Mouse (Mus musculus) right cerebral cortex, postnatal 4 days (tissue): ENCODE results near the gene Khdrbs1.
"Not testable (repeated sequence)": the region's sequence is repeated elsewhere in the genome, so short reads cannot be mapped to it uniquely, and the experiment has no call there.

ENCODE experiments used
- DNase-seq: peaks from one replicate; pipeline ENCODE4 v3.0.0-alpha.2; 2022

Gene Khdrbs1

DNA sequence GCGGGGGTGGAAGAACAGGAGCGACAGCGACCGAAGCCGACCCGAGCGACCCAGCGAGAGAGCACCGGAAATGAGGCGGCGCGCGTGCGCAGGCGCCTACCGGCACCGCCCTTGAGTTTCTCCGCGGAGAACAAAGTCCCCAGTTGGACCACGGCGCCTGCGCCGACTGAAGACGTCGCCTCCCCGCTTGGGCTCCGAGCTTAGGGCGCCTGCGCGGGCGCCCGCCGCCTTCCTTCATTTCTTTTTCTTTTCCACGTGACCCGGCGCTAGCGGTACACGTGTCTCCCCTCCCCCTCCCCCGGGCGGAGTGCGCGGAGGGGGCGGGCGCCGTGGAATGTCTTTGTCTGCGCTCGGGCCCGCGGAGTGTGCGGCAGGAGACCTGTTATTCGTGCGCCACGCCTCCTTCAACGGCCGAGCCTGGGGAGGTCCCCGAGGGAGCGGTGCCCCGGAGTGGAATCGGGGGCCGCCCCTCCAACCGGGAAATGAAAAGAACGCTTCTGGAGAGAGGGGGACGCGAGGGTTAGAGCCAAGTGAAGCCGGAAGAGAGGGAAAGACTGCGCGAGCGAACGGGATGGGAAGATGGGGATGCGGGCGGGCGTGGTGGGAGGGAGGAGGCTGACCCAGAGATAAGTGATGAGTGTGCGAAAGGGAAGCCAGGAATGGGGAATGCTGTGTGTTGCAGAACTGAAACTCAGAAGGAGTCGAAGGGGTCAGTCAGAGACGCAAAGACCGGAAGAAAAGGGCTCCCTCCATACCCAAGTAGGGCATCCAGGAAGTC is at the start of gene Khdrbs1:
Gene Khdrbs1, minus strand, starts transcription at position 72 of the 778 bp plus-strand sequence.
- peak; percentile 99 for DNase-seq

DNA sequence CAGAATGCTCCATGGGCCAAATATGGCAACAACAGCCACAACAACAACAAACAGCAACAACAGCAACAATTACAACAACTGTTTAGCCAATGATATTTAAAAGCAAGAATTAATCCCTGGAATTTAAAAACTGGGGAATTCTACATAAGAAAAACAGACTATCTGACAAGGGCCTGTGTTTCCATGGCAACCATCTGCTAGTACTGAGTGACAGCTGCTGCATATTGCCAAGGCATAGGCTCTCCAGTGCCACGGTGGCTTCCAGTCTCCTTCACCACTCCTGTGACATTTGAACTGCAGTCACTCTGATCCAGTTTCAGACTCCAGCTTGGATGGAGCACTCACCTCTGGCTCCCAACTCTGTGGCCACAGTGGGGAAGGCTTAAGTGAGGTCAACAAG is 49.3 kb upstream of the Khdrbs1 start:
- DNase-seq: no peak

DNA sequence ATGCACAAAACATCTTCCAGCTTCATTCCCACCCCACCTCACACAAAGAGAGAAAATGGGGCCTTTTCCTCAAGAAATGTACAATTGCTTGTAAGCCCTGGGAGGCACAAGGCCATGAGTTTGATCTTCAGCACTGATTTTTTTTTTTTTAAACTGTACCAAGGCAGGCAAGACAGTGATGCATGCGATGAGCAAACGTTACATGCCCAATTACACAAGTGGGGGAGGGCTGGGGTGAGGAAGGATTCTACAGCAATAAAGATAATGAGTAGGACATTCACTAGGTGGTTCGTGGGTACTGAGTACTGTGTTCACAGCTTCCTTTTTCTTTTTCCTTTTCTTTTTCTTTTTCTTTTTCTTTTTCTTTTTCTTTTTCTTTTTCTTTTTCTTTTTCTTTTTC is 48.4 kb upstream of the Khdrbs1 start:
- no peak for DNase-seq

DNA sequence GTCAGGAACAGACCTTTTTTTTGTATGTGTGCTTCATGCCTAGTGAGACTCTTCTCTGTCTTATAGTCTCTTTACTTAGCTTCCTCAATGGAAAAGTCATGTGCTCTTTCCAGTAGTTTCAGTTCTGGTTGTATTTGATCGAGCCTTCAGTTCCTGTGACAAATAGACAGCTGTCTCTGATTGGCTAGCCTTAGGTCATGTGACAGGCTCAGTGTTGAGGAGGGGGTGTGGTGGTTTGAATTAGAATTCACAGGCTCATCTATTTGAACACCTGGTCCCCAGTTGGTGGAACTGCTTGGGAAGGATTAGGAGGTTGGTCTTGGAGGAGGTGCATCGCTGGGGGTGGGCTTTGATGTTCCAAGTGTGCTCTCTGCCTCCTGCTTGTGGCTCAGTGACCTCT is 47.5 kb upstream of the Khdrbs1 start:
- no peak for DNase-seq

DNA sequence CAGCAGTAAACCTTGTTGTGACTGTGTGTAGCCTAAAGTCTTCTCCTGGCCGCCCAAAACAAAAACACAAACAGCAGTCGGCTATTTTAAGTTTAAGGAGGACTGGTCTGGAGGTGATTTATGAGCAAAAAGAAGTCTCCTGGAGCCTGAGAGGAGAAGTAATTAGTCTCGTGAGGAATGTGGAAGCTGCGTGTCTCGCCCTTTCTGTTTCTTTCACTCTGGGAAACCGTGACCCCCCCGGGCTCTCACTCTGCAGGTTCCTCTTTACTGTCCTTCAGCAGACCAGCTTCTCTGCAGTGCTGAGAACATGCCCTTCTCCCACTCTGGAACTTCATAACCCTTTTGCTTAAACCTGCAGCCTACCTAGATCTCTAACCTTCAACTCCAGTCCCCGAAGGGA is 46.6 kb upstream of the Khdrbs1 start:
- DNase-seq: no peak

DNA sequence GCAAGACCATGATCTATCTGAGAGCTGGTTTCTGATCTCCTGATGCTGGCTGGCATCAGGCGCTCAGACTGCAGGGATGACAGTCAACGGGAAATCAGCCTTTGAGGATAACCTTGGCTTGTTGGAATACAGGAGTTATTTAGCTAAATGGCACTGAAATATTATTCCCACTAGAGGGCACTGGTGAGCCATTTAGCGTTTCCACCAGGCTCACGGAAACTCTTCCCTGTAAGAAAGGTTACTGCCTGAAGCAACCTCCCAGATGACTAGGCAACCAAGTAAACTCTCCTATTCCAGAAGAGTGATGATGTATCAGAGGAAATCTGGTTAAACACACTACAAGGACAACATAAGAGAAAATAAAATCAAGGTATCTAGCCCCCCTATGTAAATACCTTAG is 43.1 kb upstream of the Khdrbs1 start:
- peak; percentile 38 for DNase-seq

DNA sequence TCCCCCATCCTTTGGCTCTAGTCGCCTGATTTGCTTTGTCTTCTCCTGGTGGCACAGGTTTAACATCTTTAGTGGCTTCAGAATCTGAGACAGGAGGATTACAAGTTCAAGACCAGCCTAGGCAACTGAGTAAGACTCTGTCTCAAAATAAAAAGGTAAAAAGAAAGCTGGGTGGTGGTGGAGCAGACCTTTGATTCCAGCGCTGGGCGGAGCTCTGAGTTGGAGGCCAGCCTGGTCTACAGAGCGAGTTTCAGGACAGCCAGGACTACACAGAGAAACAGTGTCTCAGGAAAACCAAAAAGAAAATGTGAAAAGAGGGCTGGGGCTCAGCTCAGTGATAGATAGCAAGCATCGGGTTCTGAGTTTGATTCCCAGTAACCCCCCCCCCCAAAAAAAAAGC is 41.4 kb upstream of the Khdrbs1 start:
- no peak for DNase-seq

DNA sequence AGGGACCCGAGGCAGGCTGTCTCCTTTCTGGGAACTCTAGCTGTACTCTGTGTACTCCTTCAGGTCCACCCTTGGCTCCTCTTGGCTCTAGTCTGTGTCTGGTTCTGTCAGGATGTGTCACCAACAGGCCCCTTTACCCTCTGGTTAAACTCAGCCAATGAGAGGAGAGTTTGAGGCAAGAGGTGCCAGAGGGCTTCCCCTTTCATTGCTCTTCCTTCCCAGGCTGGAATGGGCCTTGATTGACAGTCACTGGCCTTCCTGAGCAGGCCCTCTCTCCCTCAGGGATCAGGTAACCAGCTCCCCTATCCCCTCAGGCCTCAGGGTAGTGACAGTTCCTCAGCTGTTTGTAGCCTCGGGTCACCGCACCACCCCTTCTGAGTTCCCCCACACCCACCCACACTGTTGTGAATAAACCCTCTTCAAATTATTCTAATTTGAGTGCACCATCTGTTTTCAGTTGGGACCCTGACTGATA is 40.8 kb upstream of the Khdrbs1 start:
- peak; percentile 18 for DNase-seq

DNA sequence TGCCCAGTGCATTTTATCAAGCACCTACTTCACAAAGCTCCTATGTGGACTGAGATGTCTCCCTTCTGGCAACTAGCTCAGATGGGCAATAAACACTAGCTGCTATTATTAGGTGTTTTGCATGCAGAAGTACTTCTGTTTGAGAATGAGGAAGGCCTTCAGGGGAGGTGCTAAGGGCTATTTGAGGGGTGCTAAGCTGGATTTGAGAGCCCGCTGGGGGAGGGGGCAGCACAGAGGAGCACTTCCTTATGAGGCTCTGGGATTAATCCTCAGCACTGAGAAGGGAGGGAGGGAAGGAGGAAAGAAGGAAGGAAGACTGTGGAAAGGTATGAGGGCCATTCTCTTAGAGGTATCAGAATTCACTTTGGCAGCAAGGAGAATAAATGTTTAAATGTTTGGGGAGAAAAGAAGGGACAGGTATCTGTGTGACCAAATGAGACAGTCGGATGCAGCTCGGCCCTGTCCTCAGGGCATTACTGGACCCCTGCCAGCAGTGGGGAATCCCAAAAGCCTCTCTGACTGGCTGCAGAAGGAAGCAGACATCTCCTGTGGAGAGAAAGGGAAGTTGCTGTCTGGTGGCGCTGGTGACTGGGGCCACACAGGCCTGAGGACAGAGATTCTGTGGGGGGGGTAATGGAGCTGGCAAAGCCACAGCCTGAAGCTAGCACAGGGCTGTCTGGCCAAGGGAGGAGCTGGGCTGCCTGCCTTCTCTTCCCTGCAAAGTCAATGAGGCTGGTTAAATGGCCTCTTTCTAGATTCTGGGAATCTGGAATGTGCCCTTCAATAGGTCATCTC is 40.0 kb upstream of the Khdrbs1 start:
- peak; percentile 48 for DNase-seq

DNA sequence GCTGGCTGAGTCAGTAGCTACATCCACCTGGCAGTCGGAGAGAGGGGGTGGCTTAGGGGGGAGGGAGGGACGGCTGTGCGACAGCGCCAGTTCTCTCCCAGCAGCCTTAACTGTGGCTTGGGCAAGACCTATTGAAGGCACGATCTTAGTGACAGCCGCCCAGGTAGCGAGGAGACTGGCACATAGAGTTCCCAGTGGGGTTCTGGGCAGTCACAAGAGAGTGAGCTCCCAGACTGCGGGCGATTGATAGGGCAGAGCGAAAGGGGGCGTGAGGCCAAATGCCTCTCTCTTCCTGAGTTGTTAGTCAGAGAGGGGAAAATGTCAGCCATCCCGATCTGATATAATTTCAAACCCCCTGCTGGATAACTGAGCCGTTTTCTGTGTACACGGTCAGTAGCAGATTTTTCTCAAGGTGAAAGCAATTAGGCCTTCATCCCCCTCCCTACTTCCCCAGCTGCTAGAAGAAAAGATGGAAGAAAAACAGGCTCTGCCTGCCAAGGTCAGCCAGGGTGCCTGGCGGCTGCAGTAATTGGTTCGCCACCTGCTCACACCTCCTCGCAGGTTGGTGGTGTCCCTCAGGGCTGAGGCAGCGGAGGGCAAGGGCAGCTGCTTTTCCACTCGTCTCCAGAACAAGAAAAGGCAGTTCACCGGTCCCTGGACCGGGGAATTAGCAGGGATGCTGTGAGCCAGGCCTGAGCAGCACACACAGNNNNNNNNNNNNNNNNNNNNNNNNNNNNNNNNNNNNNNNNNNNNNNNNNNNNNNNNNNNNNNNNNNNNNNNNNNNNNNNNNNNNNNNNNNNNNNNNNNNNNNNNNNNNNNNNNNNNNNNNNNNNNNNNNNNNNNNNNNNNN is 29.8 kb upstream of the Khdrbs1 start:
- no peak for DNase-seq

DNA sequence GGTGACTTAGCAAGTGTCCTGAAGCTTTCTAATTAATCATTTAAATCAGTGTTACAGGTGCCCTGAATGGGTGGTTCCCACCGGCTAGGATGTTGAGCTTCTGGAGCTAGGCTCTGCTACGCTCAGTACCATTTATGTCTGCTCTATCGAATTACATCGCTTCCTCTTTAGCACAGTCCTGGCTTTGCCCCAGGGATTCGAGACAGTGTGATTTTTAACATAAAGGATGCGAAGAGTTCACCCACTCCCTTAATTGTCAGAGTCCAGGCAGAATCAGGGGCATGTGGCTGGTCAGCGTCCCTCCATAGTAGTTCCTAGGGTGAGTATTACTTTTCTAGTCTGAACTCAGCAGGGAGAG is 29.2 kb upstream of the Khdrbs1 start:
- DNase-seq: no peak

DNA sequence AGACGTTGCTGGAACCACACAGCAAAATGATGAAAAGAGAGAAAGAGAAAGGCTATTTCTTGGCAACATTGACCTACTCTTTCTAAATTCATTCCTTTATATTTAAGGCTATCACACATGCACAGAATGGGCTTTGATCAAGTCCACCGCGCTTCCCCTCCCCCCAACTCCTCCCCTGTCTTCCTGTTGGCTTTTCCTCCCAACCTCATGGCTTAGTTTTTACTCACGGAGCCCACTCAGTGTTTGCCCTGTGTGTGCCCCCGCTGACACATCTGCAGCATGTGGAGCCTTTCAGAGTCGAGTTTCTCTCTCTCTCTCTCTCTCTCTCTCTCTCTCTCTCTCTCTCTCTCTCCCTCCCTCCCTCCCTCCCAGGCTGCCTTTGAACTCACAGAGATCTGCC is 28.5 kb upstream of the Khdrbs1 start:
- no peak for DNase-seq

DNA sequence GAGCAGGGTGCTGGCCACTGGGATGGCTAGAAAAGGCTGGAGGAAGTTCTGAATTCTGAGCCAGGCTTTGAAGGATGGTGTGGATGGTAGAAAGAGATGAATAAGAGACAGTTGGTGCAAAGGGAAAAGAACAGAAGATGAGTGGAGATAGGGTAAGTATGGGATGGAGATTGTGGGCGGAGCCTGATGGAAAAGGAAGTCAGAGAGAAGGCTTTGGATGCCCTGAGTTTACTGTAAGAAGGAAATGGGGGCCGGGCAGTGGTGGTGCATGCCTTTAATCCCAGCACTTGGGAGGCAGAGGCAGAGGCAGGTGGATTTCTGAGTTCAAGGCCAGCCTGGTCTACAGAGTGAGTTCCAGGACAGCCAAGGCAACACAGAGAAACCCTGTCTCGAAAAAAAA is 26.6 kb upstream of the Khdrbs1 start:
- not testable (repeated sequence) for DNase-seq

DNA sequence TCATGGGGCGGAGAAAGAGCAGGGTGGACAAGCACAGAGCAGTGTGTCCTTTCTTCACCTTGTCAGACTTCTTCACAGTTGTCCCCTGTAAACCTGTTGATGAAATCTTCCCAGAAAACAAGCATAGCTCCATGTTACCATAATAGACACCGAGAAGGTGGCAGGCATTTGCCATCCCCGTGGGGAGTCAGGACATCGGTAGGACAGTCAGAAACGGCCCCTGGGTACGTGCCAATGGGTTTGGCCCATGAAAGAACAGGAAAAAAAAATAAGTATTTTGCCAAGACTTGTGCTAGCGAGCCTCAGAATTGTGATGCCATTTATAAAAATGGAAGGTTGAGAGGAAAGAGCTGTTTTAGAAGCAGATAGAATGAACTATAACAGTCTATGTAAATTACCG is 25.7 kb upstream of the Khdrbs1 start:
- no peak for DNase-seq

DNA sequence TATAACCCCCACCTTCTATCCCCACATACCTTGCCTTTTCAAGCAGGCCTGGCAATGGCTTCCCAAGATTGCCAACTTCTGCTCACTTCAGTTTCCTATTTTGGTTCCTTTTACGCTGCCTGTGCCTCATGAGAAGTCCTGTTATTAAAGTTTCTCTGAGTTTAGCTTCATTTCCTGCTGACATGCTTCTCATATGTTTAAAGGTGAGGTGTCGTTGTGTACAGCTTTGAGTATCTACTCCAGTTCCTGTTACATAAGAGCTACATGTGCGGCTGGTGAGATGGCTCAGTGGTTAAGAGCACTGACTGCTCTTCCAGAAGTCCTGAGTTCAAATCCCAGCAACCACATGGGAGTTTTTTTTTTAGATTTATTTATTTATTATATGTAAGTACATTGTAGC is 23.2 kb upstream of the Khdrbs1 start:
- DNase-seq: no peak

DNA sequence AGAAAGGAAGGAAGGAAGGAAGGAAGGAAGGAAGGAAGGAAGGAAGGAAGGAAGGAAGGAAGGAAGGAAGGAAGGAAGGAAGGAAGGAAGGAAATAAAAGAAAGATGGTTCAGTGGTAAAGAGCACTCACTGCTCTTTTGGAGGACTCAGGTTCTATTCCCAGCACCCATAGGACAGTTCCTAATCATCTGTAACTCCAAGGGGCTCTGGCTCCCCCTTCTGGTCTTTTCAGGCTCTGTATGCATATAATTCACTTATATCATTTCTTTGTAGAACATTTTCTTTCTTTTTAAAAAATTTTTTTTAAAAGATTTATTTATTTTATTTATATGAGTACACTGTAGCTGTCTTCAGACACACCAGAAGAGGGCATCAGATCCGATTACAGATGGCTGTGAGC is 20.4 kb upstream of the Khdrbs1 start:
- DNase-seq: not testable (repeated sequence)

DNA sequence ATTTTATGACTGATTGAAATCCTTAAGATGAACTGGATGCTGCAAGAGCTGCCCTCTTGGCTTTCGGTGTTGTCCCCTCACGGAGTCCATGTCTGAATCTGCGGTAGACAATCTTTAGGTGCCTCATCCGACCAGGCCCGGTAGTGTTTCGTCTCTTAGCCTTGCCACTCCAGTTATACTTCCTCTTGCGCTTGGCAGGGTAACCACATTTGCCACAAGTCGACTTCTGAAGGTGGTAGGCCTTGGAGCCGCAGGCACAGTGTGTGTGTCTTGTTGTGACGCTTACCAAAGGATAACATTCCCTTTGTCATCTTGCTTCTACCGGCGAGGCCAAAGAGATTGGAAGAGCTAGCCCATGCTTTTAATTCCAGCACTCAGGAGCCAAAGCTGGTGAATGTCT is 19.5 kb upstream of the Khdrbs1 start:
- no peak for DNase-seq

DNA sequence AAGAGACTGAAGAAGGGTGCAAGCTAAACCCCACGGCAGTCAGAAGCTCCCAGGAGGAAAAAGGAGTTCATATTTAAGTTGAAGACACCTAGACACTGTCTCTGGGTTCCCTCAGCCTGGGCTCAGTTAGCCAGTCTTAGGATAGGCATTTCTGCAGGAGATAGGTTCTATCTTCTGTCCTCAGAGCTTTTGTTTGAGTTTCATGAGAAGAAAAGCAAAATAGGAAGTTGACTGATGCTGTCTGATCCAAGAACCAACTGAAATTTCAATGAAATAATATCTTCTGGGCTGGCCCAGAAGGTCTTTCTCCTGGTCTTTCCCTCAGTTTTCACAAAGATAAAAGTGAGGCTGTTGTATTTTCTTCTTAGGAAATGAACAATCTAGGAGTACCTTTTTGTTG is 13.4 kb upstream of the Khdrbs1 start:
- no peak for DNase-seq

DNA sequence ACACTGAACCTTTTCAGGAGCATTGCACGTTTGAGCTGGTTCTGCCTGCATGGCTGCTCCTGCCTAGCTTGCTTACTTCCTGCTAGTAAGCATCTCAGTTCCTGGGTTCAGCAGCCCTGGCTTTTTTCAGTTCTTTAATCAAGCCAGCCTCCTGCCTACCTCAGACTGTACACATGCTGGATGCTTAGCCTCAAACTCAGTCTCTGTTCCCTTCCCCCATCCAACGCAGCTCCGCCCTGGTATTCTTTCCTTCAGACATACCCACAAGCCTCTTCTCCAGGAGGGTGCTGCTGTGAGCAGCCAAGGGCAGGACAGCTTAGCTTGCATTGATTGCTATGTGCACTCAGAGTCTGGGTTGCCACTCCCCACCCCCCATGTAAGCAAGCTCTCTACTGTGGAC is 12.6 kb upstream of the Khdrbs1 start:
- no peak for DNase-seq

DNA sequence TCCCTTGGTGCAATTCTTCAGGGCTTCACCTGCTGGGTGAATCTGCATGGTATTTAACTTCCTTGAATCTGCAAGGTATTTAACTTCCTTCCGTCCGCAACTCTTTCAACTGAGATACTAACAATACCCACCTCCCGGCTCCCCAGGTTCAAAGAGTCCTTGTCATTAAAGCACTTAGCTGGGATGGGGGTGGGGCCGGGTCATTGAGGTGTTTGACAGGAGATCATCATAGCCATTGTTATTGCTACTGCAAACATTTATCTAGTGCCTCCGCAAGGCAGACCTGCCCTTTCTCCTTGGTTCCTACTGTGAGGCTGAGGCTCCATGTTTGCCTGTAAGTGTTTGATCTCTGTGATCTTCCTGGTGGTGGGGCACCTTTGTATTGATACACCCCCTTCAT is 8.3 kb upstream of the Khdrbs1 start:
- DNase-seq: no peak

DNA sequence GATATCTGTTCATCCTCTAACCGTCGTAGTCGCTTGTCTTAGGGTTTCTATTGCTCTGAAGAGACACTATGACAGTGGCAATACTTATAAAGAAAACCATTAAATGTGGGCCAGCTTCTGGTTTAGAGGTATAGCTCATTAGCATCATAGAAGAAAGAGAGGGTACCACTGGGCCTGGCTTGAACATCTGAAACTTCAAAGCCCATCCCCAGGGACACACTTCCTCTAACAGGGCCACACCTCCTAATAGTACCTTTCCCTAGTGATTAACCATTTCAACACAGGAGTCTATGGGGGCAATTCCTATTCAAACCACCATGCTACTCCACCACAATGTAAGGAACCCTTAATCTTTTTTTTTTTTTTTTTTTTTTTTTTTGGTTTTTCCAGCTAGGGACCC is 4.5 kb upstream of the Khdrbs1 start:
- no peak for DNase-seq

DNA sequence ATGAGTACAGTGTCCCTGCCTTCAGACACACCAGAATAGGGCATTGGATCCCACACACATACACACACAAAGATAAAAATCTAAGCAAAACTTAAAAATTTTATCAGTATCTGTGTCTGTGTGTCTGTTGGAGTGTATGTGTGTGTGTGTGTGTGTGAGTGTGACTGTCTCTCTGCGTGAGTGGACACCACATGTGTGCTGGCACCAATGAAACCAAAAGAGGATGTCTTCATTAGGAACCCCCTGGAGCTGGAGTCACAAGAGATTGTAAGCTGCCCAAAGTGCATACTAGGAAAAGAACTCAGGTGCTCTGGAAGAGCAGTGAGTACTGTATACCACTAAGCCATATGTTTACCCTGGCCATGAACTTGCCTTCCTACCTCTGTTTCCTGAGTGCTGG is 4.0 kb upstream of the Khdrbs1 start:
- DNase-seq: no peak

DNA sequence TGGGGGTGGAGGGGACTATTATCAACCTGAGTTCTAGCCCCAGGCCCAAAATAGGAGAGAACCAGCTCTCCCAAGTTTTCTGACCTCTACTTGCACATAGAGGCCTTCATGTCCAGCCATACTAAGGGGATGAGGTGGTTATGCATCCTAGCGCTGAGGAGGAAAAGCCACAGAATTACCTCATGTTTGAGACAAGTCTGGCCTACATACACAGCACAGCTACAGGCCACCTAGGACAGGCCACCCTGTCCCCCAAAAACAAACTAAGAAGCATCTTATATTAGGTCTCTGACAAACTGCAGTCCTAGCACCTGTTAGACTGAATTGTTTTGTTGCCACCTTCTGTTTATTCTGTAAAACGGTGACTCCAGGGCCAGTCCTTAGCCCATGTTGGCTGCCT is 1.4 kb upstream of the Khdrbs1 start:
- DNase-seq: no peak

DNA sequence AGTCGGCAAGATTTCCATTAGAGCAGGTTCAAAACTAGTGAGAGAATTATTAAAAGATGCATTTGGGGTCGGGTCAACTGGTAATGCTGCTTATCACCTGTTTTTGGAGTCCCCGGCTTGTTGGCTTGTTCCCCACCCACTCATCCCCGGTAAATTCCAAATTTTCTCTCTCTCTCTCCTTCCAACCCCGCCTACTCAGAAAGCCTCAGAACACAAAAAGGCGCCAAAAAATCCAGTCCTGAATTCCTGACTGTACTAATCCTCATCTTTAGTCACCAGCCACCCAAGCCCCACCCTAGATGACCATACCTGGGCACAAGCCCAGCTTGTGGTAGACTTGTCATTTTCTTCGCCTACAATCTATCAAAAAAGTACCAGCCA is 897 bp upstream of the Khdrbs1 start:
- DNase-seq: no peak
